Mouse (Mus musculus) limb, embryonic 10.5 days (tissue): ENCODE measurements around the gene Cep104. TPM values are rescaled to one million over a fixed set of nuclear protein-coding genes. Genes with fewer than 3 reads are reported as not detected.
A peak's percentile ranks its signal among the peaks of the same experiment; 100 is the strongest.

Experiments used
- DNase-seq: peaks from one replicate; pipeline ENCODE4 v3.0.0-alpha.2; 2017; ENCODE audit warnings: low spot score
- H3K27ac ChIP-seq: fragments of 300-500 bp; sonication (generic); 2 replicates; pipeline ENCODE4 v1.5.1; 2016; ENCODE audit warnings: mild to moderate bottlenecking
- H3K27me3 ChIP-seq: fragments of 300-500 bp; sonication (generic); 2 replicates; pipeline ENCODE4 v1.6.1; 2016; ENCODE audit warnings: low read depth, mild to moderate bottlenecking; ENCODE audit not compliant: poor library complexity, severe bottlenecking
- H3K36me3 ChIP-seq: fragments of 300-500 bp; sonication (generic); 2 replicates; pipeline ENCODE4 v1.6.1; 2016; ENCODE audit warnings: mild to moderate bottlenecking, moderate library complexity
- H3K4me1 ChIP-seq: fragments of 300-500 bp; sonication (generic); 2 replicates; pipeline ENCODE4 v1.6.1; 2016
- H3K4me3 ChIP-seq: fragments of 300-500 bp; sonication (generic); 2 replicates; pipeline ENCODE4 v1.5.1; 2016; ENCODE audit warnings: mild to moderate bottlenecking, moderate library complexity
- H3K9me3 ChIP-seq: fragments of 300-500 bp; sonication (generic); replicated peaks from 2 replicates; pipeline ENCODE4 v1.6.1; 2016; ENCODE audit warnings: mild to moderate bottlenecking
- WGBS: fragments of 180-500 bp; shearing (Covaris S2); methylation state at CpG from one replicate; pipeline ENCODE4 v1.1.7; 2016; 5-methylcytosine and 5-hydroxymethylcytosine counted together
- polyA plus RNA-seq: library from polyadenylated mRNA; unstranded; fragments of >200 nt; fragmentation: Nextera tagmentation; extraction: Ambion mirVana; gene quantifications from 2 replicates; pipeline ENCODE4 v1.2.1, GENCODE M21; 2016

Gene Cep104
- polyA plus RNA-seq, result 21.0 and 22.3 TPM in 2 replicates

GRCm38 (mm10) chr4:153974431-153975291 lies at the start of gene Cep104, which contains the start of gene Dffb:
Gene Cep104, plus strand, starts transcription at chr4:153975194.
Gene Dffb, minus strand, starts transcription at chr4:153975126.
- Histone ChIP-seq H3K4me3 (peak within 1 kb of the TSS; percentile 85), H3K27me3 (no peaks in the 10 kb centered on the region), H3K36me3 (peaks cover 38% of the 10 kb centered on the region), H3K27ac (peak within 1 kb of the TSS; percentile 87), H3K9me3 (no peaks in the 10 kb centered on the region), H3K4me1 (peaks cover 27% of the 10 kb centered on the region)
- DNase-seq, result peak; percentile 95
- WGBS, result 2% methylated on average over 68 of the region's 68 CpGs

- WGBS, result 91% methylated on average over 11 of the region's 11 CpGs
- 0 out of 2 replicates have a peak, but pooled peaks cover 3% of the 10 kb centered on the region for H3K4me1 ChIP-seq
- H3K27ac ChIP-seq, result no peak overlapping the region
- no peaks in the 10 kb centered on the region for H3K9me3 ChIP-seq
- H3K27me3 ChIP-seq, result no peaks in the 10 kb centered on the region
- no peak for DNase-seq
- no peak overlapping the region for H3K4me3 ChIP-seq
- no peaks in the 10 kb centered on the region for H3K36me3 ChIP-seq
Observed at GRCm38 (mm10) chr4:153928772-153929299, 46.2 kb upstream of the Cep104 start.

GRCm38 (mm10) chr4:153929425-153929824 lies 45.6 kb upstream of the Cep104 start:
- no peaks in the 10 kb centered on the region for H3K27me3 ChIP-seq
- H3K4me3 ChIP-seq, result no peak overlapping the region
- DNase-seq, result no peak
- no peaks in the 10 kb centered on the region for H3K36me3 ChIP-seq
- WGBS, result 77% methylated on average over 10 of the region's 10 CpGs
- H3K27ac ChIP-seq, result no peak overlapping the region
- H3K9me3 ChIP-seq, result no peaks in the 10 kb centered on the region
- H3K4me1 ChIP-seq, result 0 out of 2 replicates have a peak, but pooled peaks cover 3% of the 10 kb centered on the region

GRCm38 (mm10) chr4:153929921-153930320 lies 45.1 kb upstream of the Cep104 start:
- no peaks in the 10 kb centered on the region for H3K27me3 ChIP-seq
- H3K4me3 ChIP-seq, result no peak overlapping the region
- no peak for DNase-seq
- H3K9me3 ChIP-seq, result no peaks in the 10 kb centered on the region
- H3K36me3 ChIP-seq, result no peaks in the 10 kb centered on the region
- 79% methylated on average over 4 of the region's 4 CpGs for WGBS
- H3K4me1 ChIP-seq, result 0 out of 2 replicates have a peak, but pooled peaks cover 3% of the 10 kb centered on the region
- H3K27ac ChIP-seq, result no peak overlapping the region

GRCm38 (mm10) chr4:153943243-153943642 lies 31.8 kb upstream of the Cep104 start:
- no peak for DNase-seq
- no peaks in the 10 kb centered on the region for H3K36me3 ChIP-seq
- no peaks in the 10 kb centered on the region for H3K9me3 ChIP-seq
- H3K4me1 ChIP-seq, result peaks cover 24% of the 10 kb centered on the region
- peaks cover 14% of the 10 kb centered on the region for H3K27me3 ChIP-seq
- no peak overlapping the region for H3K27ac ChIP-seq
- 69% methylated on average over 4 of the region's 4 CpGs for WGBS
- H3K4me3 ChIP-seq, result no peak overlapping the region

- H3K9me3 ChIP-seq, result no peaks in the 10 kb centered on the region
- H3K36me3 ChIP-seq, result no peaks in the 10 kb centered on the region
- DNase-seq, result no peak
- WGBS, result 69% methylated on average over 6 of the region's 6 CpGs
- no peak overlapping the region for H3K27ac ChIP-seq
- peaks cover 14% of the 10 kb centered on the region for H3K27me3 ChIP-seq
- H3K4me1 ChIP-seq, result peaks cover 24% of the 10 kb centered on the region
- no peak overlapping the region for H3K4me3 ChIP-seq
Observed at GRCm38 (mm10) chr4:153944261-153944660, 30.7 kb upstream of the Cep104 start.

GRCm38 (mm10) chr4:153945741-153946140 lies 29.3 kb upstream of the Cep104 start:
- DNase-seq, result no peak
- WGBS, result 75% methylated on average over 6 of the region's 6 CpGs
- Histone ChIP-seq H3K27ac (no peak overlapping the region), H3K4me3 (no peak overlapping the region), H3K36me3 (no peaks in the 10 kb centered on the region), H3K4me1 (peaks cover 24% of the 10 kb centered on the region), H3K27me3 (peaks cover 14% of the 10 kb centered on the region), H3K9me3 (no peaks in the 10 kb centered on the region)

- no peak for DNase-seq
- WGBS, result 74% methylated on average over 2 of the region's 2 CpGs
- no peaks in the 10 kb centered on the region for H3K9me3 ChIP-seq
- H3K27me3 ChIP-seq, result peaks cover 14% of the 10 kb centered on the region
- no peak overlapping the region for H3K4me3 ChIP-seq
- no peak overlapping the region for H3K27ac ChIP-seq
- no peaks in the 10 kb centered on the region for H3K36me3 ChIP-seq
- peaks cover 24% of the 10 kb centered on the region for H3K4me1 ChIP-seq
Observed at GRCm38 (mm10) chr4:153950372-153950771, 24.6 kb upstream of the Cep104 start.

GRCm38 (mm10) chr4:153951150-153951549 lies 23.8 kb upstream of the Cep104 start:
- no peaks in the 10 kb centered on the region for H3K36me3 ChIP-seq
- H3K4me1 ChIP-seq, result peaks cover 18% of the 10 kb centered on the region
- no peak overlapping the region for H3K4me3 ChIP-seq
- DNase-seq, result no peak
- peaks cover 14% of the 10 kb centered on the region for H3K27me3 ChIP-seq
- no peaks in the 10 kb centered on the region for H3K9me3 ChIP-seq
- 72% methylated on average over 3 of the region's 3 CpGs for WGBS
- 0 out of 2 replicates have a peak overlapping the region, but pooled peaks have one; percentile 30 for H3K27ac ChIP-seq

- Histone ChIP-seq H3K27me3 (peaks cover 14% of the 10 kb centered on the region), H3K36me3 (no peaks in the 10 kb centered on the region), H3K9me3 (no peaks in the 10 kb centered on the region), H3K4me1 (peaks cover 19% of the 10 kb centered on the region), H3K4me3 (no peak overlapping the region), H3K27ac (no peak overlapping the region)
- no peak for DNase-seq
- 27% methylated on average over 5 of the region's 5 CpGs for WGBS
Observed at GRCm38 (mm10) chr4:153951692-153952091, 23.3 kb upstream of the Cep104 start.

GRCm38 (mm10) chr4:153955651-153956050 lies 19.3 kb upstream of the Cep104 start:
- Histone ChIP-seq H3K27me3 (no peaks in the 10 kb centered on the region), H3K4me3 (no peak overlapping the region), H3K27ac (peak overlapping the region; percentile 95; the same call in 1 of the 2 replicates), H3K4me1 (peaks cover 30% of the 10 kb centered on the region), H3K36me3 (peaks cover 13% of the 10 kb centered on the region), H3K9me3 (no peaks in the 10 kb centered on the region)
- WGBS, result 87% methylated on average over 8 of the region's 8 CpGs
- DNase-seq, result no peak

GRCm38 (mm10) chr4:153956569-153957405 lies 18.2 kb upstream of the Cep104 start, which contains the start of gene A430005L14Rik:
Gene A430005L14Rik, plus strand, starts transcription at chr4:153957237.
- Histone ChIP-seq H3K4me1 (peaks cover 21% of the 10 kb centered on the region), H3K27ac (peak within 1 kb of the TSS; percentile 95), H3K36me3 (peaks cover 25% of the 10 kb centered on the region), H3K27me3 (no peaks in the 10 kb centered on the region), H3K4me3 (peak within 1 kb of the TSS; percentile 88), H3K9me3 (no peaks in the 10 kb centered on the region)
- peak; percentile 98 for DNase-seq
- WGBS, result 2% methylated on average over 60 of the region's 67 CpGs
